Mouse (Mus musculus) CD4-positive, CD25-positive, alpha-beta regulatory T cell, adult 4 months (primary cell): Measurements from ENCODE around the gene Olfr1200. TPM values are rescaled to one million over a fixed set of nuclear protein-coding genes. Genes with fewer than 3 reads are reported as not detected.

Source experiments
- ATAC-seq: one replicate; pipeline ENCODE4 v1.8.0; 2017
- polyA plus RNA-seq, 2 experiments: library from polyadenylated mRNA; unstranded; fragments of 100-300 nt; shearing (Covaris generic); gene quantifications; one replicate each; pipeline ENCODE4 v1.2.1; 2017

The Olfr1200 gene
- polyA plus RNA-seq, result under 1 TPM in 1 of 2 experiments, not detected in 1; 0.11 TPM

DNA sequence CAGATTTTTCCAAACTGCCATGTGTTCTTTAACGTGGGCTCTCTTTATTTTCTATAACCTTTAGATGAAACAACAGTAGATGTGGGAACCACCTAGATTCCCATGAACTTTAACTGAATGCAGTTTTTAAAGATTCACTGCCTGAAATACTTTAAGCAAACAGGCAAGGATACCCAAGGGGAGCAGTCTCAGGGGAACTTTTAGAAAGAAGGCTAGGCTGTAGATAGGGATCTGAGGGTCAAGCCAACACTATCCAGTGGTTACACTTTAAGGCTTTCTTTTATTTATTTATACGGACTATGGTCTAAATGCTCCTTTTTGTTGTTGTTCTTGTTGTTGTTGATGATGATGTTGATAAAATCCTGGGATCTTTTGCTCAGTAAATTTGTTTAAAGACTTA, at the start of gene Olfr1200:
TSS of gene Olfr1200 (minus strand) at position 101 of the 400 bp plus-strand sequence.
- no peak for ATAC-seq

DNA sequence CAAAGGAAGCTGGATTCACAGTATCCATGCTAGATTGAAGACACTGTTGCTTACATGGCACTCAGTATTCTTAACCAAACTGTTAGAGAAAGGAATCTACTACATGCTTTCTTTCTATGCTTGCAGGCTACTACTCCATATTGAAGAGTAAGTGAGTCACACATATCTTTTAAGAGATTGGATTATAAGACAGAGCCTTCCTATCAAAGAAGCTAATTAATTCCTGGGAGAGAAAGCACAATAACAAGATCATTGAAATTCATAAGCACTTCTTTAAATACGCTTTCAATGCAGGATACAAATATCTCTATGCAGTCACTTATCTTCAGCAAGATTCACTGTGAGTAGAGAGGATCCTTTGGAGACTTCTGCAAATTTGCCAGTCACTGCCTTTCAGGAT, 43.9 kb upstream of the Olfr1200 start, which contains the start of gene Olfr1202:
TSS of gene Olfr1202 (plus strand) at position 301 of the 400 bp plus-strand sequence.
- ATAC-seq, result no peak

DNA sequence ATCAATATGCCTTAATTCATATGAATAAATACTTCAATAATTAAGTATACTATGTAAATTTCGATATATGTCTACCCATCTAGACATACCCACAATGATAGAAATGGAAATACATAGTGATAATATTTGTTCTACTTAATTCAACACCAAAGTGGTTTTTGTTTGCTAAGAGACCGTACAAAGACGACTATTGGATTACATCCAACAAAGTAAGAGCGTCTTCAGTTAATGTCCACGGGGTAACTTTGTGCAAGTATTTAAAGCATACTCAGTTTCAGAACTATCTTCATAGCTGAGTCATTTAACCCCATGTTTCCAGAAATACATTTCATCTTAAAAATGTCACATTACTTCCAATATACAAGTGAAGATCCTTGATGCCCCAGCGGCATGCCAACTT, 22.4 kb upstream of the Olfr1200 start, which contains the start of gene Olfr1201:
TSS of gene Olfr1201 (plus strand) at position 301 of the 400 bp plus-strand sequence.
- no peak for ATAC-seq

DNA sequence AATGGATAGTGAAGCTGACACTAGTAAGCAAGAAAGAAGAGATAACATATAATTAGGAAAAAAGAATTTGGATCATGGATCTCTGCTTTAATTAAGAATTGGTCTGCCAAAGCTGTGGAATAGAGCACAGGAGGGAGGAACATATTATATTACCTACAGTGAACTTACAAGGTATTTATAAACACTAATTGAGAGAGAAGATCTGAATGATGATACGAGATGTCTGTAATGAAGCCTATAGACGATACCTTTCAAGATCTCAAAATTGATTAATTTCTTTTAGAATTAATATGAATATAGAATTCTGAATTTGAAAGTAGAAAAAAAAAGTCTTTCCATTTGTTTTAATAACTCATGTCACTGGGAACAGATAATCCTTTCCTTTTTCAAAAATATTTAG, 9.9 kb downstream of the Olfr1200 start, which contains the start of gene Olfr1199:
TSS of gene Olfr1199 (minus strand) at position 101 of the 400 bp plus-strand sequence.
- ATAC-seq, result no peak

DNA sequence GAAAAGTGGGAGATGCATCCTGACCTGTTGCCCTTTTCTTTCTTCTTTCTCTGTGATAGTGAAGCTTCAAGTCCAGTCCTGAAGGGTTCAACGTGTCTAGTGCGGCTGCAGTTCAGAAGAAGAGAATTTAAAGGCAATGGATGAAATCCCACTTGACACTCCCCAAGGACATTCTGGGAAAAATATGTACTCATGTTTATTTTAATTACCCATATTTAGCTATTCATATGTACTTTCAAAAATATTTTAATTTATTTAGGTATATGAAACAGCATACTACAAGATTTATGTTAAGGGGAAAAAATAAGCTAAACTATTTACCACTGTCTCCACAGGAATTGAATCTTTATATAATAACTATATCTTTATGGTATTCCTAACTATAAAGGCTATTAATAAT, 19.0 kb downstream of the Olfr1200 start, which contains the start of gene Olfr1198:
TSS of gene Olfr1198 (minus strand) at position 101 of the 400 bp plus-strand sequence.
- ATAC-seq, result no peak

DNA sequence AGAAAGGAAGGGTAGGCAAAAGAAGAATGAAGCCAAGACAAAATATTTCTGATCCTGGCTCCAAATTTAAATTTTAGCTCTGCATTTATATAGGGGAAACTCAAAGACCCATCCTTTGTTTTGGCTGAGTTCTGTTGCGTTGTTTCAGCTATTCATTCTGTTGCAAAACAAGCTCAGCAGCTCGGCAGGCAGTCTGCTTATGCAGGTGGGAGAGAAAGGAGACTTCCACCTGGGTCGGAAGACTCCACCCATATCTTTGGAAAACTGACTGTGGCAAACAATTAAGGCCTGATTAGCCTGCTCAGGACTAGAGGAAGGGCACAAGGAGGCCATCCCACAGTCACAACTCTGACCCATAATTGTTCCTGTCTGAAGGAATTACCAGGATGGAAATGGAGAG, 26.9 kb downstream of the Olfr1200 start:
- no peak for ATAC-seq

DNA sequence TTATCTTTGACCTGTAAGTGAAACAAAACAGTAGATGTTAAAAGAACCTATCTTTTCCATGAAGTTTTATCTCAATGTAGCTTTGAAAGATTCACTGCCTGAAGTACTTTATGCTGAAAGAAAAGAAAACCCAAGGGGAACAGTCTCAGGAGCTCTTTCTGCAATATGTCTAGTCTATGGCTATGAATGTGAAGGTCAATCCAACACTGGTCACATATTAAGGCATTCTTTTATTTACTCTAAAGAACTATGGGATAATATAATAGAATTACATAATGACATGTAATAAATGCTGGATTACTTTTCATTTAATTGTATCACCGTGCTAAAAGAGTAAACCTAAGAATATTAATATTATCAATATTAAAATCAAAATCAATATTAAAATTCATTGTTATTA, 38.0 kb downstream of the Olfr1200 start, which contains the start of gene Olfr1197:
TSS of gene Olfr1197 (minus strand) at position 101 of the 400 bp plus-strand sequence.
- no peak for ATAC-seq

Other genes starting within 250 kb of the Olfr1200 start
- not detected for gene Olfr1188, start 213.6 kb downstream of the Olfr1200 start, polyA plus RNA-seq
- not detected for gene Olfr1189, start 184.0 kb downstream of the Olfr1200 start, polyA plus RNA-seq
- not detected for gene Olfr1191-ps1, start 129.9 kb downstream of the Olfr1200 start, polyA plus RNA-seq
- gene Olfr1192-ps1, start 122.0 kb downstream of the Olfr1200 start, polyA plus RNA-seq, result under 1 TPM; 0.15 to 0.16 TPM
- not detected for gene Olfr1193, start 94.9 kb downstream of the Olfr1200 start, polyA plus RNA-seq
- under 1 TPM in 1 of 2 experiments, not detected in 1; 0.12 TPM for gene Olfr1195, start 81.3 kb downstream of the Olfr1200 start, polyA plus RNA-seq
- gene Olfr1196, start 65.9 kb downstream of the Olfr1200 start, polyA plus RNA-seq, result not detected
- gene Olfr1197, start 38.1 kb downstream of the Olfr1200 start, polyA plus RNA-seq, result under 1 TPM in 1 of 2 experiments, not detected in 1; 0.20 TPM
- under 1 TPM in 1 of 2 experiments, not detected in 1; 0.09 TPM for gene Olfr1198, start 19.1 kb downstream of the Olfr1200 start, polyA plus RNA-seq
- gene Olfr1199, start 10.0 kb downstream of the Olfr1200 start, polyA plus RNA-seq, result not detected
- gene Olfr1201, start 22.5 kb upstream of the Olfr1200 start, polyA plus RNA-seq, result not detected
- gene Olfr1202, start 44.0 kb upstream of the Olfr1200 start, polyA plus RNA-seq, result not detected
- gene Olfr1205, start 59.2 kb upstream of the Olfr1200 start, polyA plus RNA-seq, result not detected
- gene Olfr1204, start 78.8 kb upstream of the Olfr1200 start, polyA plus RNA-seq, result not detected
- not detected for gene Olfr1206, start 92.7 kb upstream of the Olfr1200 start, polyA plus RNA-seq
- gene Olfr1208, start 131.8 kb upstream of the Olfr1200 start, polyA plus RNA-seq, result under 1 TPM in 1 of 2 experiments, not detected in 1; 0.11 TPM
- gene Olfr1209, start 144.7 kb upstream of the Olfr1200 start, polyA plus RNA-seq, result not detected
- not detected for gene Olfr1211, start 167.6 kb upstream of the Olfr1200 start, polyA plus RNA-seq
- not detected for gene Olfr1212, start 183.5 kb upstream of the Olfr1200 start, polyA plus RNA-seq
- not detected for gene Gm13762, start 209.8 kb upstream of the Olfr1200 start, polyA plus RNA-seq
- not detected for gene Olfr1214, start 222.2 kb upstream of the Olfr1200 start, polyA plus RNA-seq
- not detected for gene Olfr1215, start 236.5 kb upstream of the Olfr1200 start, polyA plus RNA-seq
- gene Olfr1216, start 247.9 kb upstream of the Olfr1200 start, polyA plus RNA-seq, result not detected